Mouse (Mus musculus) macrophage (primary cell): Measurements from ENCODE around the gene Lamtor1. TPM values are rescaled to one million over a fixed set of nuclear protein-coding genes. Genes with fewer than 3 reads are reported as not detected.

Source experiments
- H3K27ac ChIP-seq: fragments of 350-480 bp; formaldehyde crosslinking; 2 replicates; pipeline ENCODE4 v1.9.0; 2021
- H3K36me3 ChIP-seq: fragments of 350-480 bp; formaldehyde crosslinking; 2 replicates; pipeline ENCODE4 v1.9.0; 2021; ENCODE audit errors: inconsistent target
- H3K4me3 ChIP-seq: fragments of 350-480 bp; formaldehyde crosslinking; 2 replicates; pipeline ENCODE4 v1.9.0; 2021; ENCODE audit errors: inconsistent target
- H3K79me2 ChIP-seq: fragments of 350-480 bp; formaldehyde crosslinking; 2 replicates; pipeline ENCODE4 v1.9.0; 2021; ENCODE audit errors: inconsistent target
- WGBS: methylation state at CpG from one replicate; pipeline ENCODE4 v1.1.7; 2026; ENCODE audit warnings: inconsistent platforms; ENCODE audit not compliant: missing documents; 5-methylcytosine and 5-hydroxymethylcytosine counted together
- polyA plus RNA-seq: library from polyadenylated mRNA; stranded (reverse); fragments of 250-400 nt; gene quantifications from 3 replicates; pipeline ENCODE4 v1.2.4, GENCODE M21; 2018; ENCODE audit warnings: inconsistent platforms
- total RNA-seq, 78 experiments: library from RNA; depleted of rRNA; stranded (reverse); fragments of 250-400 nt; gene quantifications; 1 replicate in 9 of 78; 2 replicates in 24 of 78; 3 replicates in 43 of 78; 4 replicates in 2 of 78; pipeline ENCODE4 v1.2.4; 2018; ENCODE audit warnings: inconsistent platforms in 56 of 78

Gene Lamtor1
- total RNA-seq (2018; cell fraction: chromatin; rRNA removed), result 100 to 1,000 TPM in 3 of 26 experiments, 10 to 100 TPM in 23; 33.4 to 125 (median 65.7) TPM
- total RNA-seq (2018; cell fraction: cytosol; rRNA removed), result 100 to 1,000 TPM; 202 to 321 (median 284) TPM
- 100 to 1,000 TPM in 10 of 26 experiments, 10 to 100 TPM in 16; 51.7 to 155 (median 92.3) TPM for total RNA-seq (2018; cell fraction: nucleus; rRNA removed)
- polyA plus RNA-seq, result 249 to 321 TPM (median 295 TPM) in 3 replicates

GRCm38 (mm10) chr7:101905561-101906286, at the start of gene Lamtor1:
TSS of gene Lamtor1 (plus strand) at chr7:101905904.
- peaks cover 9% of the 10 kb centered on the region for H3K36me3 ChIP-seq
- peak within 1 kb of the TSS; percentile 99 for H3K27ac ChIP-seq
- WGBS, result under 1% methylated on average over 61 of the region's 61 CpGs

GRCm38 (mm10) chr7:101857094-101857493, 48.6 kb upstream of the Lamtor1 start, which contains the start of gene Folr2:
TSS of gene Folr2 (minus strand) at chr7:101857194.
- peak within 1 kb of the TSS; percentile 21; the same call in 1 of the 2 replicates for H3K27ac ChIP-seq
- WGBS, result 66% methylated on average over 4 of the region's 4 CpGs
- no peak within 1 kb of the TSS for H3K4me3 ChIP-seq
- H3K79me2 ChIP-seq, result no peaks in the 10 kb centered on the region
- no peaks in the 10 kb centered on the region for H3K36me3 ChIP-seq

More at GRCm38 (mm10) chr7:101905561-101906286, at the start of gene Lamtor1:
- Histone ChIP-seq H3K79me2 (peaks cover 48% of the 10 kb centered on the region), H3K4me3 (peak within 1 kb of the TSS; percentile 81)

GRCm38 (mm10) chr7:101858362-101858761, 47.3 kb upstream of the Lamtor1 start:
- Histone ChIP-seq H3K27ac (peak overlapping the region; percentile 21; the same call in 1 of the 2 replicates), H3K36me3 (no peaks in the 10 kb centered on the region), H3K79me2 (no peaks in the 10 kb centered on the region), H3K4me3 (no peak overlapping the region)
- WGBS, result 35% methylated on average over 9 of the region's 9 CpGs

- no peak overlapping the region for H3K4me3 ChIP-seq
- H3K79me2 ChIP-seq, result no peaks in the 10 kb centered on the region
- no peak overlapping the region for H3K27ac ChIP-seq
- H3K36me3 ChIP-seq, result no peaks in the 10 kb centered on the region
Observed at GRCm38 (mm10) chr7:101860978-101861377, 44.7 kb upstream of the Lamtor1 start.

- 87% methylated on average over 3 of the region's 3 CpGs for WGBS
- no peak overlapping the region for H3K4me3 ChIP-seq
- no peak overlapping the region for H3K27ac ChIP-seq
- H3K79me2 ChIP-seq, result no peaks in the 10 kb centered on the region
- no peaks in the 10 kb centered on the region for H3K36me3 ChIP-seq
Observed at GRCm38 (mm10) chr7:101862291-101862690, 43.4 kb upstream of the Lamtor1 start.

GRCm38 (mm10) chr7:101863415-101863814, 42.3 kb upstream of the Lamtor1 start, which contains the start of gene Anapc15:
TSS of gene Anapc15 (plus strand) at chr7:101863715.
- 39% methylated on average over 3 of the region's 3 CpGs for WGBS
- H3K27ac ChIP-seq, result no peak within 1 kb of the TSS
- no peaks in the 10 kb centered on the region for H3K36me3 ChIP-seq
- H3K4me3 ChIP-seq, result no peak within 1 kb of the TSS
- no peaks in the 10 kb centered on the region for H3K79me2 ChIP-seq

GRCm38 (mm10) chr7:101866491-101867265, 39.0 kb upstream of the Lamtor1 start:
- WGBS, result 90% methylated on average over 11 of the region's 11 CpGs
- Histone ChIP-seq H3K27ac (no peak overlapping the region), H3K36me3 (no peaks in the 10 kb centered on the region), H3K4me3 (no peak overlapping the region), H3K79me2 (no peaks in the 10 kb centered on the region)

GRCm38 (mm10) chr7:101867482-101867881, 38.2 kb upstream of the Lamtor1 start:
- Histone ChIP-seq H3K79me2 (no peaks in the 10 kb centered on the region; the same call in 1 of the 2 replicates), H3K4me3 (no peak overlapping the region), H3K36me3 (no peaks in the 10 kb centered on the region), H3K27ac (no peak overlapping the region)
- 100% methylated on average over 1 of the region's 4 CpGs for WGBS

GRCm38 (mm10) chr7:101868241-101869162, 37.2 kb upstream of the Lamtor1 start:
- Histone ChIP-seq H3K36me3 (no peaks in the 10 kb centered on the region), H3K79me2 (no peaks in the 10 kb centered on the region; the same call in 1 of the 2 replicates), H3K4me3 (no peak overlapping the region), H3K27ac (no peak overlapping the region)
- 95% methylated on average over 13 of the region's 13 CpGs for WGBS

GRCm38 (mm10) chr7:101869163-101869500, 36.6 kb upstream of the Lamtor1 start:
- no peak overlapping the region for H3K27ac ChIP-seq
- no peak overlapping the region for H3K4me3 ChIP-seq
- no peaks in the 10 kb centered on the region for H3K36me3 ChIP-seq
- WGBS, result 93% methylated on average over 7 of the region's 7 CpGs
- H3K79me2 ChIP-seq, result no peaks in the 10 kb centered on the region; the same call in 1 of the 2 replicates

GRCm38 (mm10) chr7:101870629-101871028, 35.1 kb upstream of the Lamtor1 start, which contains the start of gene Folr1:
TSS of gene Folr1 (minus strand) at chr7:101870788.
- no peaks in the 10 kb centered on the region for H3K36me3 ChIP-seq
- H3K79me2 ChIP-seq, result no peaks in the 10 kb centered on the region; the same call in 1 of the 2 replicates
- H3K4me3 ChIP-seq, result peak within 1 kb of the TSS; percentile 7; the same call in 1 of the 2 replicates
- peak within 1 kb of the TSS; percentile 66 for H3K27ac ChIP-seq
- WGBS, result 88% methylated on average over 2 of the region's 2 CpGs

GRCm38 (mm10) chr7:101871296-101871695, 34.4 kb upstream of the Lamtor1 start:
- Histone ChIP-seq H3K36me3 (no peaks in the 10 kb centered on the region), H3K4me3 (peak overlapping the region; percentile 7; the same call in 1 of the 2 replicates), H3K27ac (peak overlapping the region; percentile 66), H3K79me2 (no peaks in the 10 kb centered on the region; the same call in 1 of the 2 replicates)
- 87% methylated on average over 3 of the region's 3 CpGs for WGBS

- H3K79me2 ChIP-seq, result no peaks in the 10 kb centered on the region; the same call in 1 of the 2 replicates
- H3K36me3 ChIP-seq, result peaks cover under 1% of the 10 kb centered on the region; the same call in 1 of the 2 replicates
- WGBS, result 100% methylated on average over 1 of the region's 1 CpGs
- H3K27ac ChIP-seq, result no peak overlapping the region
- no peak overlapping the region for H3K4me3 ChIP-seq
Observed at GRCm38 (mm10) chr7:101875978-101876377, 29.7 kb upstream of the Lamtor1 start.
